Mouse (Mus musculus) limb, embryonic 11.5 days (tissue): ENCODE data around the gene Plxna1. TPM values are rescaled to one million over a fixed set of nuclear protein-coding genes. Genes with fewer than 3 reads are reported as not detected.

Experiments used
- ATAC-seq: fragments of 200-750 bp; cut with Nextera tagmentation; 2 replicates; pipeline ENCODE4 v1.8.0; 2017; ENCODE audit warnings: low read depth; ENCODE audit not compliant: insufficient number of reproducible peaks, low FRiP score, low TSS enrichment
- DNase-seq: peaks from one replicate; pipeline ENCODE4 v3.0.0-alpha.2; 2015; ENCODE audit warnings: low spot score
- H3K27ac ChIP-seq: fragments of 300-500 bp; sonication (generic); replicated peaks from 2 replicates; pipeline ENCODE4 v1.5.1; 2014; ENCODE audit warnings: low read depth, mild to moderate bottlenecking, low read length
- H3K27me3 ChIP-seq: fragments of 300-500 bp; sonication (generic); 2 replicates; pipeline ENCODE4 v1.6.1; 2014; ENCODE audit warnings: mild to moderate bottlenecking, low read length, mixed read lengths; ENCODE audit not compliant: control insufficient read depth, insufficient read depth
- H3K36me3 ChIP-seq: fragments of 300-500 bp; sonication (generic); 2 replicates; pipeline ENCODE4 v1.6.1; 2014; ENCODE audit warnings: mild to moderate bottlenecking, low read length, moderate library complexity, mixed read lengths; ENCODE audit not compliant: control insufficient read depth, insufficient read depth
- H3K4me1 ChIP-seq: fragments of 300-500 bp; sonication (generic); 2 replicates; pipeline ENCODE4 v1.6.1; 2014; ENCODE audit warnings: low read length, mixed read lengths; ENCODE audit not compliant: control insufficient read depth, insufficient read depth
- H3K4me2 ChIP-seq: fragments of 300-500 bp; sonication (generic); 2 replicates; pipeline ENCODE4 v1.6.1; 2014; ENCODE audit warnings: low read depth, mild to moderate bottlenecking, moderate library complexity; ENCODE audit not compliant: severe bottlenecking
- H3K4me3 ChIP-seq: fragments of 300-500 bp; sonication (generic); 2 replicates; pipeline ENCODE4 v1.5.1; 2014; ENCODE audit warnings: low read depth, low read length
- H3K9ac ChIP-seq: fragments of 300-500 bp; sonication (generic); 2 replicates; pipeline ENCODE4 v1.6.1; 2014; ENCODE audit warnings: mild to moderate bottlenecking, low read length
- H3K9me3 ChIP-seq: fragments of 300-500 bp; sonication (generic); 2 replicates; pipeline ENCODE4 v1.6.1; 2016; ENCODE audit warnings: low read length; ENCODE audit not compliant: control insufficient read depth
- WGBS: fragments of 180-500 bp; shearing (Covaris S2); extraction: QIAGEN DNeasy Blood & Tissue Kit; methylation state at CpG from one replicate; pipeline ENCODE4 v1.1.7; 2014; 5-methylcytosine and 5-hydroxymethylcytosine counted together
- polyA plus RNA-seq: library from polyadenylated mRNA; unstranded; fragments of >200 nt; fragmentation: Nextera tagmentation; extraction: Ambion mirVana; gene quantifications from 2 replicates; pipeline ENCODE4 v1.2.1, GENCODE M21; 2014

Plxna1 gene
- polyA plus RNA-seq, 1 experiment from 2014 or later = 21.0 TPM

DNA sequence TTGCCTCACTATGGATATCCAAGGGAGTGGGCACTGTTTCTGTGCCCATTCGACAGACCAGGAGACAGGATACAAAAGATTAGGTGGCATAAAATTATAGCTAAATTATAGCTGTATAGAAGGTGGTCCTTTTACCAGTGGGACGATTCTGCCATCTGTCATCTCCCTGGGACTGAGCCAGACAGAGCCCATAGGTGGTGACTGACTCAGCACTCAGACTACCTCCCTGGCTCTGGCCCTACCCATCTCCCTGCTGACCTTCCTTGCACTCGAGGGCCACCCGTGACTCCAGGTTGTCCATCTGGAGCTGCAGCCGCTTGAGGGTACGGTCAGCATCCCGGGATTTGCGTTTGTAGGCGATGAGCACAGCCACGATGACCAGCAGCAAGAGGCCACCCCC, 31.5 kb downstream of the Plxna1 start:
- H3K27me3 ChIP-seq = no peaks in the 10 kb centered on the region
- H3K4me3 ChIP-seq = no peak overlapping the region
- H3K9ac ChIP-seq = no peak overlapping the region
- H3K36me3 ChIP-seq = peaks cover 18% of the 10 kb centered on the region
- WGBS = 94% methylated on average over 10 of the region's 10 CpGs
- no peak for ATAC-seq
- H3K4me2 ChIP-seq = no peak overlapping the region
- H3K27ac ChIP-seq = no peak overlapping the region
- H3K9me3 ChIP-seq = no peaks in the 10 kb centered on the region
- no peaks in the 10 kb centered on the region for H3K4me1 ChIP-seq
- no peak for DNase-seq

DNA sequence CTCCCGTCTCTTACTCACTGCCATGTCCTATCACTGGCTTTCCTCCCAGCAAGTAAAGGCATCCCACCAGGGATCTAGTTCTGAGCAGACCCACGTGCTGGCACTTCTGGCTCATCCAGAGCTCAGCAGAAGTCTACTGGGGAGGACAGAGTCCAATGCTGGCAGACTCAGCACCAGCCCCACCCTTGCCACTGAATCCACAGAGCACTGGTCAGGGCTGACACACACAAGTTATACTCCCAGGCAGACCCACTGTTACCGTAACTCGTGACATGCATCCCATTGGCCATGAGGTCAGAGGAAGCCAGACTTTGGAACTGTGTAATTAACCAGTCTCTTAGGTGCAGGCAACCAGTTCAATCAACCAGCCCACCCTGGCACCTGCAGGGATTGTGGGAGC, 33.8 kb downstream of the Plxna1 start:
- Histone ChIP-seq H3K4me3 (no peak overlapping the region), H3K9me3 (no peaks in the 10 kb centered on the region), H3K4me1 (no peaks in the 10 kb centered on the region), H3K36me3 (peaks cover 8% of the 10 kb centered on the region; the same call in 1 of the 2 replicates), H3K27me3 (no peaks in the 10 kb centered on the region), H3K27ac (no peak overlapping the region), H3K9ac (no peak overlapping the region), H3K4me2 (no peak overlapping the region)
- WGBS = 96% methylated on average over 4 of the region's 4 CpGs
- DNase-seq (no peak), ATAC-seq (no peak)

DNA sequence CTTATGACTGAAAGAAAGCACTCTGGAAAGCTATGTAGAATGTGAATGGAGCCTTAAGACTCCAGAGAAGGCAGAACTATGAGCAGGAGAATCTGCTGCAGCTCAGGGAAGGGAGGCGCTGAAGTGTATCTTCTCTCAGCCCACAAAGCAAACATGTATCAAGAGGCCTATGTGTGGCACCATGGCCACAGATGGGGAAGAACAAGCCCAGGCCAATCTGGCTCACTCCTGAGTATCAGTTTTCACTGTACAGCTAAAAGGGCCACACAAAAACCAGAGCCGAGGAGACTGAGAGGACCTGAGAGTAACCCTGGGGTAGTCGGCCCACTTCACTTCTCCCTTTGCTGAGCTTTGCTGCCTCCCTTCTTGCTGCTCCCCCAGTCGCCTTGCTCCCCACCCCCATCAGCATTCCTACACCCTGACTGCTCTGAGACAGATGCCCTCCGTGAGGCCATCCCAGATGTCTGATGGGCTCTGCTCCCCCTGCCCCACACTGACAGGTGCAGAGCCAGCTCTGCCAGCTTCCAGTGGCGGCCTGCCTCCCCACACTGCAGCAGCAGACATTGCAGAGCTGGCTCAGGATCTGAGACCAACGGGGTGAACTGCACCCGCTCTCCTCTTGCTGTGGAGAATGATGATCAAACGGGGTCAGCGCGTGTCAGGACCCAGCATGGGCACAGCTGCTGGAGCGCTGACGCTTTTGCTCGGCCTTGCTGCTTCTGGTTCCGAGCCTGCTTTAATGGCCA, 34.5 kb downstream of the Plxna1 start:
- Histone ChIP-seq H3K36me3 (peaks cover 14% of the 10 kb centered on the region), H3K27me3 (no peaks in the 10 kb centered on the region), H3K27ac (no peak overlapping the region), H3K4me1 (no peaks in the 10 kb centered on the region), H3K9me3 (no peaks in the 10 kb centered on the region), H3K4me2 (no peak overlapping the region), H3K9ac (no peak overlapping the region), H3K4me3 (no peak overlapping the region)
- ATAC-seq (no peak), DNase-seq (no peak)
- WGBS = 80% methylated on average over 15 of the region's 15 CpGs

DNA sequence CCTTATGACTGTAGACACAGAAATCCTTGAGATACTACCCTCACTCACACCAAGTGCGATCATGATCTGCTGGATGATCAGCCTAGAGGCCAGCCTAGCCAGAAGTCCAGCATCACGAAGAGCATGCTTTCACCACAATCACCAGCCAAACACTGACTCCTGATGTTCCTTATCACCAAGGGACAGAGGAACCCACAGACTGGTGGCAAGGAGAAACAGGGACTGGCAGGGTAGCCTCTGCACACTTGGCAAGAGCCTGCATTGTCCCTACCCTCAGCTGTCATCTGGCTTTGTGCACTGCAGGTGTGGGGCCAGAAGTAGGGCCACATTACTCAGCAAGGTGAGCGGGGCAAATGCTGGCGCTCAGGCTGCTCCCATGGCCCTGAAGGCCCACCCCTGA, 37.6 kb downstream of the Plxna1 start:
- ATAC-seq = no peak
- 96% methylated on average over 4 of the region's 4 CpGs for WGBS
- Histone ChIP-seq H3K27me3 (no peaks in the 10 kb centered on the region), H3K9me3 (no peaks in the 10 kb centered on the region), H3K27ac (no peak overlapping the region), H3K4me3 (no peak overlapping the region), H3K9ac (no peak overlapping the region), H3K36me3 (peaks cover 24% of the 10 kb centered on the region), H3K4me2 (no peak overlapping the region), H3K4me1 (no peaks in the 10 kb centered on the region)
- no peak for DNase-seq

DNA sequence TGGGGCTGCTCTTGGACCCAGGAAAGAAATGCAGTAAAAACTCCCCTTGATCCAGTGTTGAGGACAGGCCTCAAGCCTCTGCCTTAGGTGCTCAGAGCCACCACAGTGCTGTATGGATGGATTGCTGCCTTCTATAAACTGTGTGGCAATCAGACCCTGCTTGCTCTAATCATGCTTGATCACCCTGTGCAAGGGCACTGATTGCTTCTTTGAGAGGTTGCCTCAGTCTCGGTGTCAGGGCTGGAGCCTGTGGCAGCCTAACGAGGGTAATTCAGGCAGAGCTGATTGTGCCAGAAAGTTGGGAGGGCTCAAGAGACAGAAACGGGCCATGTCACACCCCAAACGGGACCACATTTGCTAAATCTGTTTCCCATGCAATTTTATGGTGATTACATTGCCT, 47.2 kb downstream of the Plxna1 start:
- H3K27ac ChIP-seq = no peak overlapping the region
- WGBS = 24% methylated on average over 4 of the region's 4 CpGs
- no peak overlapping the region for H3K4me3 ChIP-seq
- DNase-seq (no peak), ATAC-seq (no peak)
- no peak overlapping the region for H3K4me2 ChIP-seq
- peaks cover 13% of the 10 kb centered on the region; the same call in 1 of the 2 replicates for H3K36me3 ChIP-seq
- no peaks in the 10 kb centered on the region for H3K27me3 ChIP-seq
- H3K4me1 ChIP-seq = no peaks in the 10 kb centered on the region
- H3K9me3 ChIP-seq = no peaks in the 10 kb centered on the region
- no peak overlapping the region for H3K9ac ChIP-seq

DNA sequence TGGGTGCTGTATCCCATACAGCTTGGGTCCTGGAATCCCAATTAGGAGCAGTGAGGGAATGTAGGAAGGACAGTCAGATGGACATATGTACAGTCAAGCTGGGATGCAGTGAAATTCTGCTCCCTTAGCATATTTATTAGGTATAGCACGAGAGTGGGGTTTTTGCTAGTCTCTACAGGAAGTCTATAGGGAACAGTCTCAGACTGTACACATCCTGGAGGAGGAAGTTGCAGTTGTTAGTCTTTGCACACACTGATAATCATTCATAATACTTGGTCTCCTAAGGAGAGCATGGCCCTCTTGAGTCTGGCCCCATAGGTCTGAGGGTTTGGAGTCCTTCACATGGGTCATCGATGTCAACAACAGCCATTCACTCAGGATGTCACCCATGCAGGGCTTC, 50.9 kb downstream of the Plxna1 start:
- Histone ChIP-seq H3K4me1 (no peaks in the 10 kb centered on the region), H3K27me3 (no peaks in the 10 kb centered on the region), H3K9me3 (no peaks in the 10 kb centered on the region), H3K9ac (no peak overlapping the region), H3K4me2 (no peak overlapping the region), H3K27ac (no peak overlapping the region), H3K36me3 (no peaks in the 10 kb centered on the region), H3K4me3 (no peak overlapping the region)
- WGBS = 90% methylated on average over 2 of the region's 2 CpGs
- ATAC-seq (no peak), DNase-seq (no peak)

DNA sequence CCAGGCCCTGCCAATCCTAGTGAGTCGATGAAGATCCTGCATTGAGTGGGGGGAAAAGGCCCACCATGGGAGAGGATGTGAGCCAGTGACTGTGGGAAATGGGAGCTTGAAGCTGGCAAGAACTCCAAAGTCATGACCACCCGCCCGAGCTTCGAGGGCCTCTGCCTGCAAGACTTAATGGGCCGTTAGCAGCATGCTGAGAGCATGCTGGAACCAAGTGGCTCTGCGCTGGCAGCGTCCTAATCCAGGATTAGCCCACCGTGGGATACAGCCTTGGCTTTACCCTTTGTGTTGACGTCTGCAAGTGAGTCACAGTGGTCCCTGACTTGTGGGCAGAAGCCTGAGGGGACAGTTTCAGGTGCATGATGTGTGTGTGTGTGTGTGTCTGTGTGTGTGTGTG, 52.2 kb downstream of the Plxna1 start:
- H3K9me3 ChIP-seq = peaks cover 3% of the 10 kb centered on the region; the same call in 1 of the 2 replicates
- H3K9ac ChIP-seq = no peak overlapping the region
- no peak for DNase-seq
- ATAC-seq = no peak
- no peak overlapping the region for H3K27ac ChIP-seq
- no peaks in the 10 kb centered on the region for H3K36me3 ChIP-seq
- no peak overlapping the region for H3K4me2 ChIP-seq
- no peaks in the 10 kb centered on the region for H3K4me1 ChIP-seq
- no peaks in the 10 kb centered on the region for H3K27me3 ChIP-seq
- H3K4me3 ChIP-seq = no peak overlapping the region
- WGBS = 44% methylated on average over 9 of the region's 9 CpGs

DNA sequence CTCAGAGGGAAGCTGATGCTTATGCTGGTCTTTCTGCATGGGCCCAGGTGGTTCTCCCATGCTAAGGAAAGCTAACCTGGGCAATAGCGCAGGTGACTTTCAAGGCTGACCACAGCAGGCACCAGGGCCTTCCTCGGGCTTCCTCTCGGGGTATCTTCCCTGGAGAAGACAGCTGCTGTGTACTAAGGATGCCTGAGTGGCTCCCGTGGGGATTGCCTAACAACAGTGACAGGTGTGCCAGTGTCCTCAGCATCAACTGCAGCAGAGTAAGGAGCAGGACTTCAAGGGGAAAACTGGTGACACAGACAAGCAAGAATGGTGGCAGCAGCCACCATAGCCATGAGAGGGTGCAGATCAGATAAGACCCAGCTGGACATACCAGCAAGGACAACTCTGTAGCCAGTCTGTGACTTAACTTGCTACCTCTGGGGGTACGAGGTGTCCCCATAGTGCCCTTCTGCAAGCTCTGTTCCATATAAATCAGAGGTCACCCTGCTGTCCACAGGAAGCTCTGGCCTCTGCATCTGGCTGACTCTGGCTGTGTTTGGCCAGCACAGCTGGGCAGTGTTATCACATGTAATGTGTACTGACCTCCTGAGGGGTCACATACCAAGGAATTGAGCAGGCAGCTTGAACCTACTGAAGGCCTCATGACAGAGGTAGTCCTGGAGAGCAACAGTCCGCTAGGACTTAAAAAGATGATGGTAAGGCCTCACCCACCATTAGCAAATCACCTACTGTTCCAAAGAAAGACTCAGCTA, 54.0 kb downstream of the Plxna1 start:
- Histone ChIP-seq H3K4me1 (no peaks in the 10 kb centered on the region), H3K27me3 (no peaks in the 10 kb centered on the region), H3K4me2 (no peak overlapping the region), H3K9ac (no peak overlapping the region), H3K27ac (no peak overlapping the region), H3K36me3 (no peaks in the 10 kb centered on the region), H3K4me3 (no peak overlapping the region), H3K9me3 (peaks cover 3% of the 10 kb centered on the region; the same call in 1 of the 2 replicates)
- 78% methylated on average over 6 of the region's 6 CpGs for WGBS
- DNase-seq = no peak
- ATAC-seq = no peak
